In genomic region chr7:80116158-80116557, GRCm38 (mm10) we compare ENCODE assay signal across 8 mouse cellular contexts. TPM values are rescaled to one million over a fixed set of nuclear protein-coding genes. Genes with fewer than 3 reads are reported as not detected.
DNase-seq lines count a peak whose midpoint lies in the region; ATAC-seq and TF ChIP-seq lines count a peak whose summit lies in the region.

No protein-coding gene starts in this region.

- no peaks in the 10 kb centered on the region for H3K9me3 ChIP-seq in embryonic facial prominence, embryonic 15.5 days (replicated peaks)
- no peaks in the 10 kb centered on the region for H3K9me3 ChIP-seq in hindbrain, embryonic 16.5 days (ENCODE audit: control insufficient read depth, low read length)
- H3K9me3 ChIP-seq in liver, postnatal 0 days (ENCODE audit: low read length): no peaks in the 10 kb centered on the region

- no peak for TF ChIP-seq EP300 in liver, postnatal 0 days (IDR thresholded peaks at IDR 0.05; ENCODE audit: low read depth)

- H3K4me1 ChIP-seq in embryonic facial prominence, embryonic 15.5 days: peaks cover 52% of the 10 kb centered on the region
- H3K4me1 ChIP-seq in hindbrain, embryonic 16.5 days (ENCODE audit: control insufficient read depth, insufficient read depth, low read depth, low read length): peaks cover 22% of the 10 kb centered on the region
- H3K4me1 ChIP-seq in liver, postnatal 0 days (ENCODE audit: insufficient read depth): peaks cover 49% of the 10 kb centered on the region

- H3K27ac ChIP-seq in embryonic facial prominence, embryonic 15.5 days (replicated peaks): no peak overlapping the region
- peak overlapping the region; percentile 29; the same call in 1 of the 2 replicates for H3K27ac ChIP-seq in hindbrain, embryonic 16.5 days (ENCODE audit: low read depth, low read length)
- H3K27ac ChIP-seq in liver, postnatal 0 days (ENCODE audit: low read depth): 0 out of 2 replicates have a peak overlapping the region, but pooled peaks have one; percentile 92

- H3K36me3 ChIP-seq in embryonic facial prominence, embryonic 15.5 days: no peaks in the 10 kb centered on the region
- no peaks in the 10 kb centered on the region for H3K36me3 ChIP-seq in hindbrain, embryonic 16.5 days (ENCODE audit: control insufficient read depth, insufficient read depth, low read length)
- no peaks in the 10 kb centered on the region for H3K36me3 ChIP-seq in liver, postnatal 0 days (replicated peaks; ENCODE audit: insufficient read depth, low read length)

- peak overlapping the region; percentile 76; the same call in 1 of the 2 replicates for H3K4me2 ChIP-seq in embryonic facial prominence, embryonic 15.5 days (replicated peaks)
- peak overlapping the region; percentile 86 for H3K4me2 ChIP-seq in hindbrain, embryonic 16.5 days (ENCODE audit: low read length)
- H3K4me2 ChIP-seq in liver, postnatal 0 days (ENCODE audit: low read depth, low read length): peak overlapping the region; percentile 100; the same call in 1 of the 2 replicates

- ATAC-seq in embryonic facial prominence, embryonic 15.5 days (ENCODE audit: insufficient number of reproducible peaks, low FRiP score, low TSS enrichment, low read depth): no peak
- ATAC-seq in hindbrain, embryonic 16.5 days: no peak
- no peak for ATAC-seq in liver, postnatal 0 days

- H3K9ac ChIP-seq in embryonic facial prominence, embryonic 15.5 days: no peak overlapping the region
- H3K9ac ChIP-seq in hindbrain, embryonic 16.5 days (ENCODE audit: low read depth, low read length): no peak overlapping the region
- peak overlapping the region; percentile 87; the same call in 1 of the 2 replicates for H3K9ac ChIP-seq in liver, postnatal 0 days (replicated peaks)

- TF ChIP-seq CTCF in liver, postnatal 0 days (IDR thresholded peaks at IDR 0.05; ENCODE audit: low read depth): no peak

- H3K27me3 ChIP-seq in embryonic facial prominence, embryonic 15.5 days: no peaks in the 10 kb centered on the region
- H3K27me3 ChIP-seq in hindbrain, embryonic 16.5 days (replicated peaks; ENCODE audit: control insufficient read depth, insufficient read depth, low read length): no peaks in the 10 kb centered on the region
- H3K27me3 ChIP-seq in liver, postnatal 0 days (ENCODE audit: insufficient read depth, low read length): no peaks in the 10 kb centered on the region

- 60% methylated on average over 2 of the region's 2 CpGs for WGBS in embryonic facial prominence, embryonic 15.5 days
- 75% methylated on average over 2 of the region's 2 CpGs for WGBS in hindbrain, embryonic 16.5 days
- WGBS in liver, postnatal 0 days (ENCODE audit: insufficient replicate concordance): 71% methylated on average over 2 of the region's 2 CpGs

- DNase-seq in adrenal gland, postnatal 14 days: peak; percentile 85
- DNase-seq in liver, postnatal 0 days: peak; percentile 47
- DNase-seq in right cerebral cortex, postnatal 14 days: no peak
- DNase-seq in urinary bladder, postnatal 36 days (ENCODE audit: low spot score in 2 of 2): no peak
- no peak for DNase-seq in lung, postnatal 10 days
- no peak for DNase-seq in layer of hippocampus, postnatal 10 days (ENCODE audit: low spot score in 2 of 2)

- peak overlapping the region; percentile 88; the same call in 1 of the 2 replicates for H3K4me3 ChIP-seq in embryonic facial prominence, embryonic 15.5 days (replicated peaks)
- H3K4me3 ChIP-seq in hindbrain, embryonic 16.5 days (ENCODE audit: low read length): no peak overlapping the region; the same call in none of the 2 replicates
- no peak overlapping the region for H3K4me3 ChIP-seq in liver, postnatal 0 days (ENCODE audit: low read depth, low read length)

RNA-seq across cellular contexts. Expression of gene Idh2, which starts 1.0 kb away (rescaled TPM):
- 353 and 359 TPM in 2 replicates for total RNA-seq in adrenal gland, postnatal 14 days (2021)
- polyA plus RNA-seq in embryonic facial prominence, embryonic 15.5 days (2015; fragmentation: Nextera tagmentation; extraction: Ambion mirVana): 546 and 574 TPM in 2 replicates
- 215 and 225 TPM in 2 replicates for polyA plus RNA-seq in hindbrain, embryonic 16.5 days (2015; fragmentation: Nextera tagmentation; extraction: Ambion mirVana)
- polyA plus RNA-seq in liver, postnatal 0 days (2015; fragmentation: Nextera tagmentation; extraction: Ambion mirVana): 183 and 184 TPM in 2 replicates
- total RNA-seq in layer of hippocampus, postnatal 10 days (2021): 10 to 100 TPM; 60.9 to 67.7 TPM

Comparison
In these comparisons a context has a peak if more than half of its experiments do, and no peak if none do; other contexts are left out.
1. DNase-seq: peak in adrenal gland, postnatal 14 days (single experiment) and liver, postnatal 0 days (single experiment); none in right cerebral cortex, postnatal 14 days (single experiment), urinary bladder, postnatal 36 days (0 of 2), lung, postnatal 10 days (single experiment) and layer of hippocampus, postnatal 10 days (0 of 2).
2. Peak in every context shown above with its lines, with median percentiles within 50 percentile points of each other: H3K4me2 ChIP-seq.